Mouse (Mus musculus) hindbrain, embryonic 10.5 days (tissue): ENCODE results near the gene Hsd11b1. TPM values are rescaled to one million over a fixed set of nuclear protein-coding genes. Genes with fewer than 3 reads are reported as not detected.

Source experiments
- DNase-seq: peaks from one replicate; pipeline ENCODE4 v3.0.0-alpha.2; 2017; ENCODE audit warnings: low spot score
- H3K27ac ChIP-seq: fragments of 300-500 bp; sonication (generic); 2 replicates; pipeline ENCODE4 v1.5.1; 2016; ENCODE audit warnings: mild to moderate bottlenecking, moderate library complexity
- H3K27me3 ChIP-seq: fragments of 300-500 bp; sonication (generic); 2 replicates; pipeline ENCODE4 v1.6.1; 2016; ENCODE audit warnings: mild to moderate bottlenecking; ENCODE audit not compliant: poor library complexity, insufficient read depth, severe bottlenecking
- H3K36me3 ChIP-seq: fragments of 300-500 bp; sonication (generic); 2 replicates; pipeline ENCODE4 v1.6.1; 2016; ENCODE audit warnings: mild to moderate bottlenecking, moderate library complexity
- H3K4me1 ChIP-seq: fragments of 300-500 bp; sonication (generic); replicated peaks from 2 replicates; pipeline ENCODE4 v1.6.1; 2016; ENCODE audit warnings: mild to moderate bottlenecking
- H3K4me3 ChIP-seq: fragments of 300-500 bp; sonication (generic); 2 replicates; pipeline ENCODE4 v1.5.1; 2016; ENCODE audit warnings: mild to moderate bottlenecking, moderate library complexity
- H3K9me3 ChIP-seq: fragments of 300-500 bp; sonication (generic); 2 replicates; pipeline ENCODE4 v1.6.1; 2016; ENCODE audit warnings: mild to moderate bottlenecking, moderate library complexity
- WGBS: fragments of 180-500 bp; shearing (Covaris S2); methylation state at CpG from one replicate; pipeline ENCODE4 v1.1.7; 2016; 5-methylcytosine and 5-hydroxymethylcytosine counted together
- polyA plus RNA-seq: library from polyadenylated mRNA; unstranded; fragments of >200 nt; fragmentation: Nextera tagmentation; extraction: Ambion mirVana; gene quantifications from 2 replicates; pipeline ENCODE4 v1.2.1, GENCODE M21; 2016

Hsd11b1 gene
- polyA plus RNA-seq = not detected in 2 replicates

- H3K36me3 ChIP-seq = no peaks in the 10 kb centered on the region
- H3K27ac ChIP-seq = no peak within 1 kb of the TSS
- H3K9me3 ChIP-seq = no peaks in the 10 kb centered on the region
- DNase-seq = no peak
- H3K4me3 ChIP-seq = no peak within 1 kb of the TSS
- 0 out of 2 replicates have a peak, but pooled peaks cover 3% of the 10 kb centered on the region for H3K4me1 ChIP-seq
- 80% methylated on average over 5 of the region's 5 CpGs for WGBS
- no peaks in the 10 kb centered on the region for H3K27me3 ChIP-seq
These were observed at the start of gene Hsd11b1 for GRCm38 (mm10) chr1:193263955-193264598. Gene Hsd11b1 (minus strand): TSS chr1:193264075.

- H3K4me1 ChIP-seq = peaks cover 4% of the 10 kb centered on the region; the same call in 1 of the 2 replicates
- no peak overlapping the region for H3K27ac ChIP-seq
- H3K36me3 ChIP-seq = no peaks in the 10 kb centered on the region
- 64% methylated on average over 1 of the region's 1 CpGs for WGBS
- DNase-seq = no peak
- no peaks in the 10 kb centered on the region for H3K9me3 ChIP-seq
- no peak overlapping the region for H3K4me3 ChIP-seq
- no peaks in the 10 kb centered on the region for H3K27me3 ChIP-seq
These were observed 47.7 kb upstream of the Hsd11b1 start for GRCm38 (mm10) chr1:193311596-193311995.

- H3K4me3 ChIP-seq = no peak overlapping the region
- no peaks in the 10 kb centered on the region for H3K9me3 ChIP-seq
- no peak for DNase-seq
- H3K27ac ChIP-seq = no peak overlapping the region
- 88% methylated on average over 3 of the region's 3 CpGs for WGBS
- H3K4me1 ChIP-seq = 0 out of 2 replicates have a peak, but pooled peaks cover 7% of the 10 kb centered on the region
- H3K36me3 ChIP-seq = no peaks in the 10 kb centered on the region
- H3K27me3 ChIP-seq = no peaks in the 10 kb centered on the region
These were observed 46.7 kb upstream of the Hsd11b1 start for GRCm38 (mm10) chr1:193310519-193311085.

GRCm38 (mm10) chr1:193309785-193310518 is 46.1 kb upstream of the Hsd11b1 start:
- Histone ChIP-seq H3K4me3 (no peak overlapping the region), H3K27me3 (no peaks in the 10 kb centered on the region), H3K36me3 (no peaks in the 10 kb centered on the region), H3K27ac (no peak overlapping the region), H3K9me3 (no peaks in the 10 kb centered on the region), H3K4me1 (peaks cover 12% of the 10 kb centered on the region; the same call in 1 of the 2 replicates)
- no peak for DNase-seq
- 69% methylated on average over 1 of the region's 1 CpGs for WGBS

GRCm38 (mm10) chr1:193306832-193307231 is 43.0 kb upstream of the Hsd11b1 start:
- WGBS = 92% methylated on average over 2 of the region's 2 CpGs
- Histone ChIP-seq H3K4me3 (no peak overlapping the region), H3K27ac (no peak overlapping the region), H3K4me1 (peaks cover 28% of the 10 kb centered on the region), H3K9me3 (no peaks in the 10 kb centered on the region), H3K27me3 (peaks cover 11% of the 10 kb centered on the region; the same call in 1 of the 2 replicates), H3K36me3 (no peaks in the 10 kb centered on the region)
- no peak for DNase-seq

DNA sequence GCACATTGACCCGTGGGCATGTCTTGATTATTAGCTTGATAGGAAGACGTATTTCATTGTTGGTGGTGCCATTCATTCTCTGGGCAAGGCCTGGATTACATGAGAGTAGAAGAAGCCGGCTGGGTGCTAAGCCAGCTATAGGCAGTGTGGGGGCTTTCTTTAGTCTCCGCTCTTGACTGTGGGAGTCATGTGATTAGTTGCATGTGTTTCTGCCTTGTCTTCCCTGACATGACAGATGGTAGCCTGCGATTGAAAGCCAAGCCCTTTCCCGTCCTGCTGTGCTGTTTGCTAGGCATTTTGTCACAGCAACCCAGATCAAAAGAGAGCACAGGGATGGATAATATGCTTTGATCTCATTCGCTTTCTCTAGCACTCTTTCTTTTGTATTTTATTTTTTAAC is 41.5 kb upstream of the Hsd11b1 start:
- WGBS = 23% methylated on average over 7 of the region's 7 CpGs
- Histone ChIP-seq H3K36me3 (no peaks in the 10 kb centered on the region), H3K27ac (no peak overlapping the region), H3K27me3 (peaks cover 14% of the 10 kb centered on the region; the same call in 1 of the 2 replicates), H3K9me3 (no peaks in the 10 kb centered on the region), H3K4me1 (peaks cover 28% of the 10 kb centered on the region), H3K4me3 (no peak overlapping the region)
- DNase-seq = peak; percentile 50

DNA sequence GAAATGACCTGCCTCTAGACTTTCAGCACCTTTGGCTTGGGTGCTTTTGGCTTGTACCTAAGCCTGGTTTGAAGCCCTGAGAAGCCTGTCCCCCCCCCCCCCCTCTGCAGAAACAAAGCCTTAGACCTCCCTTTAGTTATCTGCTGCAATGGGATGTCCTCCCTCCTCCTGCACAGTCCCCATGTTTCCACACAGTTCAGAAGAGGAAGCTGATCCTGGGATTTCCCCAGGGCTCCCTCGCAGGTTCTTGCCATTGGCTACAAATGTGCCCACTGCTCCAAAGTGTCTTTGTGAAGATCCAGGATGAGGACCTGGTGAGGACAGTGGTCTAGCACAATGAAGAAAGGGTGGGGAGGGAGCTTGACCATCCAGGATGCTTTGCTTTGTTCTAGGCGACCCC is 39.2 kb upstream of the Hsd11b1 start:
- peaks cover 28% of the 10 kb centered on the region for H3K4me1 ChIP-seq
- H3K36me3 ChIP-seq = no peaks in the 10 kb centered on the region
- H3K9me3 ChIP-seq = no peaks in the 10 kb centered on the region
- peaks cover 14% of the 10 kb centered on the region; the same call in 1 of the 2 replicates for H3K27me3 ChIP-seq
- H3K27ac ChIP-seq = peak overlapping the region; percentile 13; the same call in 1 of the 2 replicates
- DNase-seq = no peak
- no peak overlapping the region for H3K4me3 ChIP-seq
- 65% methylated on average over 2 of the region's 2 CpGs for WGBS

- H3K4me1 ChIP-seq = peaks cover 28% of the 10 kb centered on the region
- no peak overlapping the region for H3K4me3 ChIP-seq
- H3K27ac ChIP-seq = 0 out of 2 replicates have a peak overlapping the region, but pooled peaks have one; percentile 19
- no peak for DNase-seq
- H3K36me3 ChIP-seq = no peaks in the 10 kb centered on the region
- 66% methylated on average over 8 of the region's 8 CpGs for WGBS
- H3K27me3 ChIP-seq = peaks cover 14% of the 10 kb centered on the region; the same call in 1 of the 2 replicates
- no peaks in the 10 kb centered on the region for H3K9me3 ChIP-seq
These were observed 38.2 kb upstream of the Hsd11b1 start for GRCm38 (mm10) chr1:193302093-193302405.

DNA sequence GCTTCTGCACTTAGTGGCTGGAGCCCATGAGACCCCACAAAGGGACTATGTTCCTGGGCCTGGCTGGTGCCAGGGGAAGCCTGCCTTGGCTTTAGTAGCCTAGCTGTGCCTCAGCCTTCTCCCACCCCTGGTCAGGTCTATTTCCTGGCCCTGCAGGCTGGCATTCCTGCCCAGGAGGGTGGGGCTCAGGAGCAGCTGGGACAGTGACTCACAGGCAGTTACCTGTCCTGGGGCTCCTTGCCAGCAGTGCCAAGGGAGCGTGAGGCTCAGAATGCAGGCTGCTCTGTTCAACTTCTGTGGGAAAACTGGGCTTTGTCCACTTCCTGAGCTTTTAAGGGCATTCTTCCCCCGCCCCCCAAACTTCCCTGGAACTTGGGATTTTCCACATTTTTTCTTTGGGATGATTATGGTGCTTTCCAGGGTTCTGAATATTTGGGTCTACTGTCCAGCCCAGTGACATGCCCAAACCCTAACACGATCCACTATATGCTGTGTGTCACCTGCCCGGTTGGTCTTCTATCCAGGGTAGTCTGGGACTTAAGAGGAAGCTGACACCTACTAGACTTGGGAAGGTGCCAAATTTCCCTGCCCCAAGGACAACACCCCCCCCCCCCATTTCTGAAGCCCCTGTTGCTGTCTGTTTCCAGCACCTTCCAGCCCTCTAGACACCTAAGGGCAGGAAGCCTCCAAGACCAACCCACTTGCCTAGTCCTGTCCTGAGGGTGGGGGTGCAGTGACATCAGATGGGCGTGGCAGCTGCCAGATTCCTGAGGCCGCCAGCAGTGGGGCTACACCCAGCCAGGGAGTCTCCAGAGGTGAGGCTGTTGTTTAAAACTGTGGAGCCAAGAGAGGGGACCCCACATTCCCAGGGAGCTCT is 37.6 kb upstream of the Hsd11b1 start:
- peaks cover 14% of the 10 kb centered on the region; the same call in 1 of the 2 replicates for H3K27me3 ChIP-seq
- no peaks in the 10 kb centered on the region for H3K36me3 ChIP-seq
- H3K4me1 ChIP-seq = peaks cover 28% of the 10 kb centered on the region
- DNase-seq = no peak
- no peaks in the 10 kb centered on the region for H3K9me3 ChIP-seq
- H3K4me3 ChIP-seq = no peak overlapping the region
- 0 out of 2 replicates have a peak overlapping the region, but pooled peaks have one; percentile 19 for H3K27ac ChIP-seq
- 71% methylated on average over 6 of the region's 6 CpGs for WGBS

GRCm38 (mm10) chr1:193299995-193300394 is 36.1 kb upstream of the Hsd11b1 start:
- Histone ChIP-seq H3K4me3 (no peak overlapping the region), H3K27ac (no peak overlapping the region), H3K9me3 (no peaks in the 10 kb centered on the region), H3K4me1 (peaks cover 16% of the 10 kb centered on the region), H3K27me3 (peaks cover 14% of the 10 kb centered on the region; the same call in 1 of the 2 replicates), H3K36me3 (no peaks in the 10 kb centered on the region)
- 67% methylated on average over 1 of the region's 1 CpGs for WGBS
- DNase-seq = no peak

DNA sequence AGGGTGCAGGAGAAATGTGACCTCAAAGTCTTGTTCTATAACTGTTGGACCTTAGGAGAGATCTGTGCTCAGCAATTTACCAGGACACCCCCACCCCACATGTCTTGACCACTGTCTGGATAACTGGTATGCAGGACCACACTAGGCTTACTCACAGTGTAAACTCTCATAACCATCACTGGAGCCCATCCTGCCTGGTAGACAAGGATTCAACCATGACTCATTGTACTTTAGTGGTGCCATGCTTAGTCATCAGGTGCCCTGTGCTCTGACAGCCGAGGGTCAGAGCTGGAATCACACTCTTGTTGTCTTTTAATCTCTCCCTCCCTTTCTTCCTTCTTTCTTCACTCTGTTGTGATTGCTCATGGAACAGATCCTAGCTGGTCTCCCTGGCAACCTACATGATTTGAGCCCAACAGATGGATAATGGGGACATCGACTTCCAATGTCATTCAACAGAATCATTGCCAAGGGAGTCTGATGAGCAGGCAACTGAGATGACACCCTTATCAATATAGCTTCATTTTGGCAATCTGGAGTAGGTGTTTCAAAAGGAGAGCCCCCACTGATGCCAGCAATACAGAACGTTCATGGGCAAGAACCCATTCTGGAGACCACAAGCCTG is 34.4 kb upstream of the Hsd11b1 start:
- H3K9me3 ChIP-seq = no peaks in the 10 kb centered on the region
- peaks cover 10% of the 10 kb centered on the region; the same call in 1 of the 2 replicates for H3K27me3 ChIP-seq
- H3K4me1 ChIP-seq = peaks cover 6% of the 10 kb centered on the region; the same call in 1 of the 2 replicates
- no peak for DNase-seq
- H3K27ac ChIP-seq = no peak overlapping the region
- no peaks in the 10 kb centered on the region for H3K36me3 ChIP-seq
- WGBS = 87% methylated on average over 3 of the region's 3 CpGs
- H3K4me3 ChIP-seq = no peak overlapping the region

GRCm38 (mm10) chr1:193295920-193296319 is 32.0 kb upstream of the Hsd11b1 start:
- H3K27me3 ChIP-seq = no peaks in the 10 kb centered on the region
- no peak overlapping the region for H3K4me3 ChIP-seq
- WGBS = 88% methylated on average over 5 of the region's 5 CpGs
- no peaks in the 10 kb centered on the region for H3K9me3 ChIP-seq
- H3K36me3 ChIP-seq = no peaks in the 10 kb centered on the region
- no peaks in the 10 kb centered on the region for H3K4me1 ChIP-seq
- DNase-seq = no peak
- H3K27ac ChIP-seq = no peak overlapping the region
